Mouse (Mus musculus): ENCODE results near the gene Igfbp6.

DNA sequence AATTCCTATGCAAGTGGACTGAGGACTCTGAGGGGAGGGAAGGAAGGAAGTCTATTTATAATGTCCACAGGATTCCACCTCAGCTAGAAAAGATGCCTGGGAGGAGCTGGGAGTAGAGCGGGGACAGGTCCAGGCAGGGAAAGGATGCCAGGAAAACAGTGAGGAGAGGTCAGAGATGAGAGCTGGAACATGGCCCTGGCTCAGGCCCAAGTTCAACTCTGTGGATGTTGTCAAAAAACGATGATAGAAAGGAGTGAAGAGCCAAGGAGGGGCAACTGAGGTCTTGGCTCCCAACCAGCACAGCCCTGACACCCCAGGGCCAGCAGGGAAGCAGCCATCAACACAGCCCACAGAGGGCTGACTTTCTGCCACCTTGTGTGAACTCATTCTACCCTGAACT, 17.9 kb upstream of the Igfbp6 start:
- TF ChIP-seq CTCF (IDR thresholded peaks at IDR 0.05; ENCODE audit: low read depth) = no peak
- no peak for TF ChIP-seq EP300 (optimal IDR thresholded peaks at IDR 0.05)
